In the genomic region with DNA sequence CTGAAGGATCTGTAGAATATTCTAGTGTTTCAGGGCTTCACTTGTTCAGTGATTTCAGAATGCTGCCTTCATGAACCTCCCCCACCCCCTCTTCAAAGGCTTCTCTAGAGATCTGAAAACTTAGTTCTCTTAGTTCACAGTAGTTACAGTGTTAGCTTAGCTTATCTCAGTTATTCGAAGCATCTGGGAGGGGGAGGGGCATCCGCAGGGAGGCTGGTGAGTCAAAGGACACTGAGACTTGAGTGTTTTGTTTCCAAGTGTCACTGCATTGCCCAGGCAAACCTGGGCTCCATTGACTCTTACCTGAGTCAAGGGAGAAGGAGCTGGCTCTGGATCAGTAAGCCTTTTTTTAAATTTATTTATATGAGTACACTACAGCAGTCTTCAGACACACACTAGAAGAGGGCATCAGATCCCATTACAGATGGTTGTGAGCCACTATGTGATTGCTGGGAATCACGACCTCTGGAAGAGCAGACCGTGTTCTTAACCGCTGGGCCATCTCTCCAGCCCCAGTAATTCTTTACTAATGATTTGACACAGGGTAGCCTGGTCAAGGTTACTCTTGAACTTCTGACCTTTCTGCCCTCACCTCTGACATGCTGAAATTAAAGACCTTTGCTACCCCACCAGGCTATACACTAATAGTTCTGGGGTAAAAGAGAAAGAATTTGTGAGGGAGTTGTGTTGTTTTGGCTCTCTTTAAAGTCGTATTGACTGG, we compare ENCODE assay signal across 8 mouse cellular contexts. TPM values are rescaled to one million over a fixed set of nuclear protein-coding genes. Genes with fewer than 3 reads are reported as not detected.
DNase-seq lines count a peak whose midpoint lies in the region; ATAC-seq and TF ChIP-seq lines count a peak whose summit lies in the region.

No protein-coding gene starts in this region.

- no peaks in the 10 kb centered on the region for H3K27me3 ChIP-seq in forebrain, embryonic 14.5 days (replicated peaks; ENCODE audit: control insufficient read depth, insufficient read depth, low read length)

- peaks cover 49% of the 10 kb centered on the region for H3K36me3 ChIP-seq in forebrain, embryonic 14.5 days (ENCODE audit: control insufficient read depth, insufficient read depth, low read length)

- H3K27ac ChIP-seq in embryonic fibroblast, embryonic 13.5 days (ENCODE audit: insufficient read depth, low read length) = peak overlapping the region; percentile 98
- H3K27ac ChIP-seq in forebrain, embryonic 14.5 days (ENCODE audit: low read depth, low read length) = no peak overlapping the region
- no peak overlapping the region for H3K27ac ChIP-seq in left cerebral cortex, adult 2 months

- WGBS in forebrain, embryonic 14.5 days = 87% methylated on average over 6 of the region's 6 CpGs

- no peak for ATAC-seq in forebrain, embryonic 14.5 days

- H3K4me1 ChIP-seq in embryonic fibroblast, embryonic 13.5 days (ENCODE audit: control insufficient read depth, insufficient read depth, low read length) = peaks cover 39% of the 10 kb centered on the region
- H3K4me1 ChIP-seq in forebrain, embryonic 14.5 days (ENCODE audit: control insufficient read depth, insufficient read depth, low read length) = peaks cover 21% of the 10 kb centered on the region

- 0 out of 2 replicates have a peak, but pooled peaks have one; percentile 10 for TF ChIP-seq POLR2A in embryonic fibroblast, embryonic 13.5 days (IDR thresholded peaks at IDR 0.05; ENCODE audit: low read depth, low read length)

- no peak overlapping the region for H3K4me2 ChIP-seq in forebrain, embryonic 14.5 days (ENCODE audit: low read length)

- no peak overlapping the region for H3K4me3 ChIP-seq in embryonic fibroblast, embryonic 13.5 days (ENCODE audit: insufficient read depth, low read length)
- no peak overlapping the region for H3K4me3 ChIP-seq in forebrain, embryonic 14.5 days (ENCODE audit: low read depth, low read length)
- no peak overlapping the region for H3K4me3 ChIP-seq in left cerebral cortex, adult 2 months

- no peak for TF ChIP-seq CTCF in embryonic fibroblast, embryonic 13.5 days (IDR thresholded peaks at IDR 0.05; ENCODE audit: borderline replicate concordance, insufficient read depth, low read length)
- TF ChIP-seq CTCF in left cerebral cortex, adult 2 months (IDR thresholded peaks at IDR 0.05) = no peak

- no peak overlapping the region for H3K9ac ChIP-seq in forebrain, embryonic 14.5 days (ENCODE audit: low read length)

- intact Hi-C loops in left cerebral cortex, adult 2 months (cut with DNase I) = no loop called here

- peak; percentile 89 for DNase-seq in CD4-positive, CD25-positive, alpha-beta regulatory T cell, adult 2 months (ENCODE audit: low read depth, low spot score)
- peak; percentile 90 for DNase-seq in MEL-GATA-1-ER (ENCODE audit: extremely low read depth, low read depth)
- DNase-seq in liver = peak; percentile 90
- peak; percentile 62 to 78 for DNase-seq in spleen, postnatal 36 days (ENCODE audit: low spot score in 2 of 2)
- DNase-seq in cerebellum, adult 8-10 months = no peak
- DNase-seq in forebrain, embryonic 14.5 days (ENCODE audit: low spot score) = no peak
- no peak for DNase-seq in left cerebral cortex, adult 2 months (ENCODE audit: extremely low spot score in 1 of 2, low spot score in 2 of 2)

- no peaks in the 10 kb centered on the region for H3K9me3 ChIP-seq in forebrain, embryonic 14.5 days (replicated peaks; ENCODE audit: control insufficient read depth, low read length)

RNA-seq across cellular contexts. Expression of a gene that starts 7.7 kb away (rescaled TPM):
- polyA plus RNA-seq in embryonic fibroblast, embryonic 13.5 days (2011; ENCODE audit: insufficient read length, low read depth, missing spikeins) = 109 and 118 TPM in 2 replicates
- polyA plus RNA-seq in forebrain, embryonic 14.5 days (2014; fragmentation: Nextera tagmentation; extraction: Ambion mirVana) = 50.3 and 50.8 TPM in 2 replicates
- 10 to 100 TPM; 52.7 to 60.9 TPM for total RNA-seq in left cerebral cortex, adult 2 months (2021)

RNA-seq across cellular contexts. Expression of a gene that starts 21.4 kb away (rescaled TPM):
- 18.9 and 26.4 TPM in 2 replicates for polyA plus RNA-seq in embryonic fibroblast, embryonic 13.5 days (2011; ENCODE audit: insufficient read length, low read depth, missing spikeins)
- polyA plus RNA-seq in forebrain, embryonic 14.5 days (2014; fragmentation: Nextera tagmentation; extraction: Ambion mirVana) = 0.13 and 0.72 TPM in 2 replicates
- total RNA-seq in left cerebral cortex, adult 2 months (2021) = 1 to 10 TPM; 6.8 to 7.7 TPM

RNA-seq across cellular contexts. Expression of a gene that starts 41.5 kb away (rescaled TPM):
- polyA plus RNA-seq in embryonic fibroblast, embryonic 13.5 days (2011; ENCODE audit: insufficient read length, low read depth, missing spikeins) = 71.5 and 86.4 TPM in 2 replicates
- 97.2 and 106 TPM in 2 replicates for polyA plus RNA-seq in forebrain, embryonic 14.5 days (2014; fragmentation: Nextera tagmentation; extraction: Ambion mirVana)
- total RNA-seq in left cerebral cortex, adult 2 months (2021) = 100 to 1,000 TPM; 349 to 358 TPM

Comparison
In these comparisons a context has a peak if more than half of its experiments do, and no peak if none do; other contexts are left out.
1. DNase-seq: peak in CD4-positive, CD25-positive, alpha-beta regulatory T cell, adult 2 months (single experiment), MEL-GATA-1-ER (single experiment), liver (single experiment) and spleen, postnatal 36 days (2 of 2); none in cerebellum, adult 8-10 months (single experiment), forebrain, embryonic 14.5 days (single experiment) and left cerebral cortex, adult 2 months (0 of 2).
2. RNA of a gene that starts 21.4 kb away (polyA plus RNA-seq): 18.9 to 26.4 TPM in embryonic fibroblast, embryonic 13.5 days; 0.13 to 0.72 TPM in forebrain, embryonic 14.5 days; every median in the first group is over 10 times any median in the second.